Mouse (Mus musculus): Measurements from ENCODE around the gene Fip1l1. TPM values are rescaled to one million over a fixed set of nuclear protein-coding genes. Genes with fewer than 3 reads are reported as not detected.

Fip1l1 gene
- polyA plus RNA-seq, 1 experiment from 2014 or later, result 90.4 TPM

- H3K9ac ChIP-seq (replicated peaks), result no peak overlapping the region
- ATAC-seq (replicated peaks), result no peak
- H3K27me3 ChIP-seq, result no peaks in the 10 kb centered on the region
- no peak overlapping the region for H3K4me2 ChIP-seq (replicated peaks)
- WGBS, result 70% methylated on average over 3 of the region's 3 CpGs
- H3K36me3 ChIP-seq, result no peaks in the 10 kb centered on the region
- no peak overlapping the region for H3K4me3 ChIP-seq
- no peaks in the 10 kb centered on the region for H3K9me3 ChIP-seq
- H3K4me1 ChIP-seq, result peaks cover 9% of the 10 kb centered on the region
- no peak overlapping the region for H3K27ac ChIP-seq (replicated peaks)
Measured at GRCm38 (mm10) chr5:74618573-74619059, 83.4 kb downstream of the Fip1l1 start.

GRCm38 (mm10) chr5:74621691-74622470 is 86.6 kb downstream of the Fip1l1 start:
- ATAC-seq (replicated peaks), result no peak
- Histone ChIP-seq H3K4me1 (no peaks in the 10 kb centered on the region), H3K4me2 (replicated peaks) (no peak overlapping the region), H3K27me3 (no peaks in the 10 kb centered on the region), H3K9ac (replicated peaks) (no peak overlapping the region), H3K4me3 (no peak overlapping the region), H3K27ac (replicated peaks) (no peak overlapping the region), H3K9me3 (no peaks in the 10 kb centered on the region), H3K36me3 (no peaks in the 10 kb centered on the region)
- WGBS, result 55% methylated on average over 7 of the region's 7 CpGs

DNA sequence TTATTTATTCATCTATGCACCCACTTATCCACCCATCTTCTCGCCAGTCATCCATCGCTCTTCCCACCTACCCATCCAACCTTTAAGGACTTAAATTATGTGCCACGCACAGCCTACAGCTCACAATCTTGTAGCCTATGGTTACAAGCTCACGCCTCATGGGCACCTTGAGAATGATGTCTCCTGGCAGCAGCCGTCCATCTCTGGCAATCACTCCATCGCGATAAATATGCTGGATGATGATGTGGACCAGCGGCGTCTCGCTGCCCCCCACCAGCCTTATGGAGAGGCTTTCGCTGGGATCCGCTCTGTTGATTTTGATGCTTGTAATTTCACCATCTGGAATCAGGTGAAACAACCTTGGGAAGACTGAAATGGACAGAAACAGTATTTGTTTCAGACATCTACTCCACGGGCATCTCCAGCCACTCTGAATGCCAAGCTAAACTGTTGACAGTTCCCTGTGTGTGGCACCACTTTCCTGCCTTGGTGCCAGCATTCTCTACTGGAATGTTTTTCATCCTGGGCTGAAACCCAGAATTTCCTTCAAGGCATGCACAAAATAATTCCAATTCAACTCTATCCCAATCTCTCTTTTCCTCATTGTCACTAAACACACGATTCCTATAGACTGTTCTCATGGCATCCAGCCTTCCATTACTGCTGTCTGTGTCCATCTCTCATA is 88.2 kb downstream of the Fip1l1 start:
- no peak overlapping the region for H3K4me2 ChIP-seq (replicated peaks)
- no peak overlapping the region for H3K4me3 ChIP-seq
- H3K4me1 ChIP-seq, result no peaks in the 10 kb centered on the region
- H3K9ac ChIP-seq (replicated peaks), result no peak overlapping the region
- no peaks in the 10 kb centered on the region for H3K9me3 ChIP-seq
- no peaks in the 10 kb centered on the region for H3K27me3 ChIP-seq
- no peak for ATAC-seq (replicated peaks)
- H3K36me3 ChIP-seq, result no peaks in the 10 kb centered on the region
- no peak overlapping the region for H3K27ac ChIP-seq (replicated peaks)
- WGBS, result 89% methylated on average over 14 of the region's 14 CpGs

DNA sequence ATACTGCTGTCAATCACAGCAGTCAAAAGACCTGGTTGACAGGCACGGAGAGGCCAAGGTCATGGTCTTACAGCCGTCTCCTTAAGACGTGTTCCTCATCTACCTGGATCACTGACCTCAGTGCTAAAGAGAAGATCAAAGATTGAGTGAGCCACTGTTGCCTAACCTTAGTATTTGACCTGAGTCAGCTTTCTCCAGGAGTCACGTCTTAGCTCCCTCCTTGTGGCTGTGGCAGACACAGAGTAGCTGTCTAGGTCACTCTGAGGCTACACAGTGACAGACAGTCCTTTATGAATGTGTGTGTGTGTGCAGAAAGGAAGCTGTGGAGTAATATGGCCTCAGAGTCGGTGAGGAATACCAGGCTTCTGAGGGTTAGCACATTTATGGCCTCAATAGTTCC is 89.1 kb downstream of the Fip1l1 start:
- Histone ChIP-seq H3K27me3 (no peaks in the 10 kb centered on the region), H3K9me3 (no peaks in the 10 kb centered on the region), H3K9ac (replicated peaks) (no peak overlapping the region), H3K4me3 (no peak overlapping the region), H3K36me3 (no peaks in the 10 kb centered on the region), H3K4me1 (no peaks in the 10 kb centered on the region), H3K4me2 (replicated peaks) (no peak overlapping the region), H3K27ac (replicated peaks) (no peak overlapping the region)
- no peak for ATAC-seq (replicated peaks)
- WGBS, result 85% methylated on average over 5 of the region's 5 CpGs

- Histone ChIP-seq H3K27me3 (no peaks in the 10 kb centered on the region), H3K9me3 (no peaks in the 10 kb centered on the region), H3K9ac (replicated peaks) (no peak overlapping the region), H3K36me3 (no peaks in the 10 kb centered on the region), H3K27ac (replicated peaks) (no peak overlapping the region), H3K4me1 (no peaks in the 10 kb centered on the region), H3K4me2 (replicated peaks) (no peak overlapping the region), H3K4me3 (no peak overlapping the region)
- ATAC-seq (replicated peaks), result no peak
- 91% methylated on average over 12 of the region's 12 CpGs for WGBS
Measured at GRCm38 (mm10) chr5:74628001-74628400, 92.8 kb downstream of the Fip1l1 start.

DNA sequence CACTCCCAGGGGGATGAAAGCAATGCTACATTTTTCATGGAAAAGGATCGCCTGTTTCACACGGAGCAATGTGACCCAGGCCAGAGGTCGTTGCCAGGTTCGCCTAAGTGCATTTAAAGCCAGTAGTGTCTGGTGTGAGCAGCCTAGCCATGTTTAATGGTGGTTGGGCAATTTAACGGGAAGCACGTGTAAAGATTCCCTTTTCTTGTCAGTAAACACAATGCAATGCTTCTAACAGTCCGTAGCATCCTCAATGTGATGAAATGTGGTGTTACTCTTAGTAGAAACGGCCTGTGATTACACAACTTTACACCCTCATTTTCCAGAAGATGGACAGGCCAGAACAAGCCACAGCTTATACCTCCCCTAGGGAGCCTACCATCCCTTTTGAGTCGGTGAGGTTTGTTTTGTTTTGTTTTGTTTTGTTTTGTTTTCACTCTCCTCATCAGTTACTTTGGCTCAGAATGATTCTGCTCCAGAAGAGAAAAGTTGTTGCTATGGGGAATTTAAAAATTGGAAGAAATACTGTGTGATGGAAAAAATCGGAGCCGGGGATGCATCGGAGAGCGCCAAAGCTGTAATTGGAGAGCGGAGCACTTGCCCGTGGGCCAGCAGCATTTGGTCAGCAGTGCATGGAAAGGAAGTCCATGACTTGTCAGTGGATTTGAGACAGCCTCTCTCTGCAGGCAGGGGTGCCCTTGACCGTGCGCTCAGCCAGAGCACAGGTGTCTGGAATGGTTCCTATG is 97.3 kb downstream of the Fip1l1 start:
- no peaks in the 10 kb centered on the region for H3K4me1 ChIP-seq
- no peaks in the 10 kb centered on the region for H3K36me3 ChIP-seq
- no peaks in the 10 kb centered on the region for H3K9me3 ChIP-seq
- H3K27ac ChIP-seq (replicated peaks), result no peak overlapping the region
- no peaks in the 10 kb centered on the region for H3K27me3 ChIP-seq
- WGBS, result 68% methylated on average over 17 of the region's 17 CpGs
- no peak for ATAC-seq (replicated peaks)
- H3K9ac ChIP-seq (replicated peaks), result no peak overlapping the region
- no peak overlapping the region for H3K4me3 ChIP-seq
- no peak overlapping the region for H3K4me2 ChIP-seq (replicated peaks)

- Histone ChIP-seq H3K36me3 (no peaks in the 10 kb centered on the region), H3K9me3 (no peaks in the 10 kb centered on the region), H3K27ac (replicated peaks) (no peak overlapping the region), H3K4me2 (replicated peaks) (no peak overlapping the region), H3K4me3 (no peak overlapping the region), H3K9ac (replicated peaks) (no peak overlapping the region), H3K27me3 (no peaks in the 10 kb centered on the region), H3K4me1 (no peaks in the 10 kb centered on the region)
- no peak for ATAC-seq (replicated peaks)
- WGBS, result 85% methylated on average over 6 of the region's 6 CpGs
Measured at GRCm38 (mm10) chr5:74633453-74633852, 98.2 kb downstream of the Fip1l1 start.

DNA sequence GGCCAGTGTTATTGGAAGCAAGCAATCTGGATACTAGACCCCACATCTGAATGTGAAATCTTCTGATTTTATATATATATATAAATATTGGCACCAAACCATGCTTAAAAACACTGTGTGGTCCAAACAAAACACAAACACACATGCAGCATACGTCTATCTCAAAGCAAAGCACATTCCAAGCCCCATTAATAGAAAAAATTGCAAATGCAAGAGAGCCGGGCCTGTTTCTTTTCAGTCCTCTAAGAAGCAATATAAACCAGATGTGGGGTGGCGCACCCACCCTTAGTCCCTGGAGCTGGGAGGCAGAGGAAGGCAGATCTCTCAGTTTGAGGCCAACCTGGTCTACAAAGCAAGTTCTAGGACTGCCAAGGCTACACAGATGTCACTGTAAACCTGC is 99.1 kb downstream of the Fip1l1 start:
- no peak overlapping the region for H3K27ac ChIP-seq (replicated peaks)
- ATAC-seq (replicated peaks), result no peak
- H3K36me3 ChIP-seq, result no peaks in the 10 kb centered on the region
- no peak overlapping the region for H3K4me2 ChIP-seq (replicated peaks)
- no peaks in the 10 kb centered on the region for H3K4me1 ChIP-seq
- H3K4me3 ChIP-seq, result no peak overlapping the region
- no peak overlapping the region for H3K9ac ChIP-seq (replicated peaks)
- H3K9me3 ChIP-seq, result no peaks in the 10 kb centered on the region
- no peaks in the 10 kb centered on the region for H3K27me3 ChIP-seq
- WGBS, result 81% methylated on average over 3 of the region's 3 CpGs

- Histone ChIP-seq H3K27ac (replicated peaks) (no peak overlapping the region), H3K4me3 (no peak overlapping the region), H3K9ac (replicated peaks) (no peak overlapping the region), H3K27me3 (no peaks in the 10 kb centered on the region), H3K36me3 (no peaks in the 10 kb centered on the region), H3K4me1 (no peaks in the 10 kb centered on the region), H3K4me2 (replicated peaks) (no peak overlapping the region), H3K9me3 (no peaks in the 10 kb centered on the region)
- ATAC-seq (replicated peaks), result no peak
- WGBS, result 92% methylated on average over 6 of the region's 6 CpGs
Measured at GRCm38 (mm10) chr5:74639516-74639915, 104.3 kb downstream of the Fip1l1 start.

DNA sequence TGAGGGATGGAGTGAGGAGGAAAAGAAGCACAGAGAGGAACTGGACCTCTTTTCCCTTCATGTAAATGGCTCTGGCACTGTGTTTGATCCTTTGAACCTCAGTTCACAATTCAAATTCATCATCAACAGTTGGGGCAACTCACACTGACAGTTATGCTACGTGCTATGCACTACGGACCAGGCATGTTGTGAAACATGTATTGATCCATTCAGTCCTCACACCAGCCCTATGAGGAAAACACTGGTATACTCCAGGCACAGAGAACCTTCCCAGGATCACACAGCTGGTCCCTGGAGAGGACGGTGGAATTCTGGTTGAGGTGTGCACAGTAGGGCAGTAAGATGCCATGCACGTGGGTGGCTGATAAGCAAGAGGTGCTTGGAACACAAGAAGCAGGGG is 105.3 kb downstream of the Fip1l1 start:
- no peak overlapping the region for H3K4me3 ChIP-seq
- H3K27ac ChIP-seq (replicated peaks), result no peak overlapping the region
- WGBS, result 85% methylated on average over 4 of the region's 4 CpGs
- no peak overlapping the region for H3K9ac ChIP-seq (replicated peaks)
- H3K9me3 ChIP-seq, result no peaks in the 10 kb centered on the region
- no peaks in the 10 kb centered on the region for H3K27me3 ChIP-seq
- no peak overlapping the region for H3K4me2 ChIP-seq (replicated peaks)
- no peaks in the 10 kb centered on the region for H3K36me3 ChIP-seq
- no peak for ATAC-seq (replicated peaks)
- no peaks in the 10 kb centered on the region for H3K4me1 ChIP-seq

GRCm38 (mm10) chr5:74641000-74641399 is 105.8 kb downstream of the Fip1l1 start:
- no peaks in the 10 kb centered on the region for H3K36me3 ChIP-seq
- WGBS, result 54% methylated on average over 6 of the region's 6 CpGs
- H3K4me2 ChIP-seq (replicated peaks), result no peak overlapping the region
- H3K27ac ChIP-seq (replicated peaks), result no peak overlapping the region
- H3K27me3 ChIP-seq, result no peaks in the 10 kb centered on the region
- H3K4me3 ChIP-seq, result no peak overlapping the region
- no peak for ATAC-seq (replicated peaks)
- H3K9me3 ChIP-seq, result no peaks in the 10 kb centered on the region
- H3K4me1 ChIP-seq, result no peaks in the 10 kb centered on the region
- H3K9ac ChIP-seq (replicated peaks), result no peak overlapping the region

DNA sequence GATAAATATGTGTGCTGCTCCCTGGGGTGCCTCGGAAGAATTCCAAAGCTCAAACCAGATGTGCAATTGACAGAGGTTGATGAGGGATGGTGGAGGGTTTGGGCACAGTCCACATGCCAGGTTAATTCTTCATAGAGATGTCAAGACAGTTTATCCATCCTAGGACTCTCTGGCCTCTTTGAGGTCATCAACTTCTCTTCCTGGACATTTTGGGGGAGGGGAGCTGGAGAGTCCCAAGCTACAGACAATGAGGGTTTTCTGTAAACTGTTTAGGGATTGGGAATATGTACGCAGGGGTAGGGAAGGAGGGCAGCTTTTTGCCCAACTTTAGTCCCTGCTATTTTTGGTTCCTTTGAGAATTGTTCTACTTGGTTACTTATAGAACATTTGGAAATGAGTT is 107.0 kb downstream of the Fip1l1 start:
- H3K9ac ChIP-seq (replicated peaks), result no peak overlapping the region
- no peak overlapping the region for H3K27ac ChIP-seq (replicated peaks)
- H3K4me3 ChIP-seq, result no peak overlapping the region
- 90% methylated on average over 2 of the region's 2 CpGs for WGBS
- ATAC-seq (replicated peaks), result no peak
- H3K9me3 ChIP-seq, result no peaks in the 10 kb centered on the region
- H3K27me3 ChIP-seq, result no peaks in the 10 kb centered on the region
- no peaks in the 10 kb centered on the region for H3K4me1 ChIP-seq
- H3K4me2 ChIP-seq (replicated peaks), result no peak overlapping the region
- H3K36me3 ChIP-seq, result no peaks in the 10 kb centered on the region
